Mouse (Mus musculus): ENCODE results near the gene Ppp4r2.

The Ppp4r2 gene

GRCm38 (mm10) chr6:100833355-100833754 lies at the start of gene Ppp4r2:
Ppp4r2 (plus strand) TSS chr6:100833622.
- in situ Hi-C loops (cut with MboI, MseI), result no loop called here

- in situ Hi-C loops (cut with MboI, MseI), result no loop called here
These were observed 45.7 kb upstream of the Ppp4r2 start for GRCm38 (mm10) chr6:100787726-100788125.

DNA sequence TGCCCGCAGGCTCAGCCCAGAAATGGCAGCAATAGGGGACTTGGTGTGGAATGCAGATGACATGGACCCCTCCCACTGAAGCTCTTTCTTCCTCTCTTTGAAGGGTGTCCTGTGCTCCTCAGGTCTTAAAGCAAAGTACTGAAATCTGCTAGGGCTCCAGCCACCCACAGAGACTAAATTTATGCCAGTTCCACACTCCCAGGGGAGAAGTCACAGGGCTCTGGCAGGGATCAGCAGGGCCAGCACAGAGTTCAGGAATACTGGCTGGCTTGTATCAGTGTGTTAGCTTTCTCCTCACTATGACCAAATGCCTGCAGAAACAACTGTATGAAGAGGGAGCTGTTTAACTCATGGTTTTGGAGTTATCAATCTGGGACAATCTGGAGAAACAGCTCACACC lies 44.3 kb upstream of the Ppp4r2 start:
- in situ Hi-C loops (cut with MboI, MseI), result no loop called here

DNA sequence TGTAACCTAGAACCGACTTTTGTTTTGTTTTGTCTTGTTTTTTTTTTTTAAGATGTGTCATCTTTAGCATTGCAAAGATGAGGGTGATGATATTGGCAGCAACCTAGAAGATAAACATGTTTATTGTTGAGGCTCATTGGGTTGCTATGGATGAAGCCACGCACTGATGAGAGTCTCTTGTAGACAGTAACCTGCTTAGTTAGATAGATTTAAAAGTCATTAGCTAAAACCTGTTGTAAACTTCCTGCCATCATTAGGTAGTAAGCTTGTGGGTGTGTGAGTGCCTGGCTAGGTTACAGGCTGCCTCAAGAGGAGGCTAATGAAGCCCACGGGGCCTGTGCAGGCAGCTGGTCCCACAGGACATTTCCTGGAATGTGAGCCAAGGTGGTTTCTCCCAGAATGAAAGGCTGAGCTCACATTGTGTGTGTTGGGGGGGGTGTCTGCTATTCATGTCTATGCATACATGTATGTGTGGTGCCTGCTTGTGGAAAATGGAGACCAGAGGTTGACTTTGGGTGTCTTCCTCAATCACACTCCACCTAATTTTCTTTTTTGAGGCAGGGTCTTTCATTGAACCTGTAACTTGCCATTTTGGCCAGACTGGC lies 41.3 kb upstream of the Ppp4r2 start:
- in situ Hi-C loops (cut with MboI, MseI), result no loop called here

DNA sequence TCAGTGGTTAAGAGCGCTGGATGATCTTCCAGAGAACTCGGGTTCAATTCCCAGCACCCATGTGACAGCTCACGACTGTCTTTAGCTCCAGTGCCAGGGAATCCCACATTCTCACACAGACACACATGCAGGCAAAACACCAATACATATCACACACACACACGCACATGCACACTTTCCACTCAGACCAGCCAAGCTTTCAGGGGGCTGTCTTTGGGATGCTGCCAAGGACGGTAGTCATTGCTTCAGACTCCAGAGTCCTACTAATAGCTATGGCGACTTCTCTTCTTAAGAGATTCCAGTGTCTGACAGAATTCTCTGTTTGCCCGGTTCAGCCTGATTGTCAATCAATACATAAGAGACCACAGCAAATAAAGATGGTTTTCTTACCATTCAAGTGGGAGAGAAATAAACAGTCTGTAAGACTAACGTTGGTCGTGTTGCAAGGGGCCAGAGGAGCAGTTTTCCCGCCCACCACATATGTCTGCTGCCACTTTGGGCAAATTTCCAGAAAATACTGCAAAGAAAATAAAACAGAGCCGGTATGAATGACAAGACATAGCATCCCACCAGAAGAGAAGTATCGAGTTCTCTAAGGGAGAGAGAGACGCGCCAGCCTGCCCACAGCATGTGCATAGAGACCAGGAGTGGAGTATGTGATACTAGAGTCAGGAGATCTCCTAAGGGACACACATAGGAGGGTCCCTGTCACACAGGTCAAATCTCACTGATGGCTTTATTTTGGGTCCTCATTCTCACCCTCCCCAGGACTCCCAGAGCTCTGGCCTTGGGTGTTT lies 40.3 kb upstream of the Ppp4r2 start:
- in situ Hi-C loops (cut with MboI, MseI), result no loop called here

DNA sequence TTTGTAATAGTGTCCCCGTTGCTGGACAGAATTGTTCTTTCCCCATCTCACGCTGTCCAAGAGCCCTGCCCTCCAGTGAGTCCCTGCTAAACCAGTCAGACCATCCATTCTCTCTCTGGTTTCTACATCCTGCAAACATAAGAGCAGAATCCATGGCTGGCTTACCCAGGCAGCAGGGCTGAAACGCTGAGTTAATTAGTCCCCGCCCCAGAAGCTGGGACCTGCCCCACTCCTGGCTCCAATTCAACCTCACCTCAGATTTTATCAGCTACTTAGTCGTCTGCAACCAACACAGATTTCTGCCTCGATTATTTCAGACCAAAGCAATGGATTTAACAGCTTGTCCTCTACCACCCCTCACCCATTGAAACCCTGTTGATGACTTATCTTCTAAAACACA lies 37.6 kb upstream of the Ppp4r2 start:
- in situ Hi-C loops (cut with MboI, MseI), result no loop called here

DNA sequence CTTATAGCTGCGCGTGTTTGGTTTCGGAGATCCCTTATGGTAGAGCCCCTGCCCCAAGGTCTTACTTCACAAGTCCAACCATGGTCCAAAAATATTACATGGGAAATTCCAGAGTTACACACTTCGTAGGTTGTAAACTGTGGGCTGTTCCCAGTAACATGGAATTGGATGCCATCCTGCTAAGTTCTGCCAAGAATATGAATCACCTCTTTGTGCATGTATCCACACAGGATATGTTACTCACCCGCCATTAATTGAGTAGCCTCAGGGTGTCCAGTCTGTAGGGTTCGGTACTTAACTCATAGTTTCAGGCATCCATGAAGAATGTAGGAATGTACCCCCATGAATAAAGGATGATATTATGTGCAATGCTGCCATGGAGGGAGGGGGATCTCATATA lies 34.1 kb upstream of the Ppp4r2 start:
- in situ Hi-C loops (cut with MboI, MseI), result no loop called here

DNA sequence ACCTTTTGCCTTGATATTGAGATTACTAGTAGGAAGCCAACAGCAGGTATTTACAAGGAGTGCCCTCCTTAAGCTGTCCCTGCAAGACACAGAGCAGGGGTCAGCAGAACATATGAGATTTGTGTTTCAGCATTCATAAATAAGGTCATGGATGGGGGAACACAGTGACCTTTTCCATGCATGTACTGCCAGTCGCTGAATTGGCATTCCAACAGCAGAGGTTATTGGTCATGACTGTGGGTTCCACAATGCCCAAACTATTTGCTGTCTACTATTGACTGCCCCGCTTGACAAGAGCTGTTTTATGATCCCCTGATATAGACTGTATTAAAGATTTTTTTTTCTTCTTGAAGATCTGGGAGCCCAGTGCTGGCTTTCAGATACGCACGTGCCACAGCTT lies 33.7 kb upstream of the Ppp4r2 start:
- in situ Hi-C loops (cut with MboI, MseI), result no loop called here

DNA sequence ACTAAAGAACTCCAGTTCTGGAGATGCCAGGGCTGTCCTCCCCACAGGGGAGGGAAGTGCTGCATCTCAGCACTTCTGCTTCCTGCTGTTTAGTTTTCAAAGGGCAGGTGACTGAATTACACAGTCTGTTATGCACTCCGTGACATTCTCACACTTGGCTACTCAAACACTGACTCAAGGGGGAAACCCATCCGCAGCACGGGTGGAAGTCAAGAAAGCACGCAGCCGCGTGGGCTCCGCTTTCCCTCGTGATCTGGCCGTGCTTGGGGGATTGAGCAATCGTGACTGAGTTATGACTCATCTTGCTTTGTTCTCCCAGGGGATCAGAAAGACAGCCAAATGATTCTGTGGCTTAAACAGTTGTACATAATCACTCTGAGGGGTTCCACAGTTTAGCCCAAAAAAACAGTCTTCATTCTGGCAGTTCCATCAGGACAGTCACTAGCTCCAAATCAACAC lies 32.9 kb upstream of the Ppp4r2 start:
- in situ Hi-C loops (cut with MboI, MseI), result no loop called here

DNA sequence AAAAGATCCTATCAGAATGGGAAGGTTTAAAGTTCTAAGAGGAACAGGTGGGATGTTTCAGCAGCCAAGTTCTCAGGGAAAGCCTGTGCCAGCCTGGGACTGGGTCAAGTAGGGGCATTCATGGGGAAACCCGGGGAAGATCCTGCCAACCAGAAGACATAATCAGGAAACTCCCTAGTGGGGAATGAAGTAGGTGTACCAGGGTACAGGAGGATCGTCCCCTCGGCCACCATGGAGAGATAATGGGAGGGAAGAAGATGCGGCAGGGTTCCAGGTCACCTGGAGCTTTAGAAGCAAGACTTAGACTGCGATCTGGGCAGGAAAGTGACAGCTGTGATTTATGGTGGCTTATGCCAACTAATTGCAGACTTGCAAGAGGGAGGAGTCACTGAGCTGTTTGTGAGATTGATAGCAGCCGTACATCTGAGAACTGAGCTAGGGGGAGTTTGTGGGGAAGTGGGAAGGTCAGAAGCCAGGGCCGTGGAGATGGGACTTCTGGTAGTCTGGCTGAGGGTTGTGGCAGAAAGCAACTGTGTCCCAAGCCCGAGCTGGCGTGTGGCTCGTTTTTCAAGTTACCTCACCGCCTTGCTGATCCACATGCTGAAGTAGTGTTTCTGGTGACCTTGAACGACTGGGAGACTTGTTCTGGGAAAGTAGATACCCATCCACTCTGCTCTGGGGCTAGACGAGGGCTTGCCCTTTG lies 30.9 kb upstream of the Ppp4r2 start:
- in situ Hi-C loops (cut with MboI, MseI), result no loop called here

- in situ Hi-C loops (cut with MboI, MseI), result no loop called here
These were observed 30.2 kb upstream of the Ppp4r2 start for GRCm38 (mm10) chr6:100803250-100803649.

DNA sequence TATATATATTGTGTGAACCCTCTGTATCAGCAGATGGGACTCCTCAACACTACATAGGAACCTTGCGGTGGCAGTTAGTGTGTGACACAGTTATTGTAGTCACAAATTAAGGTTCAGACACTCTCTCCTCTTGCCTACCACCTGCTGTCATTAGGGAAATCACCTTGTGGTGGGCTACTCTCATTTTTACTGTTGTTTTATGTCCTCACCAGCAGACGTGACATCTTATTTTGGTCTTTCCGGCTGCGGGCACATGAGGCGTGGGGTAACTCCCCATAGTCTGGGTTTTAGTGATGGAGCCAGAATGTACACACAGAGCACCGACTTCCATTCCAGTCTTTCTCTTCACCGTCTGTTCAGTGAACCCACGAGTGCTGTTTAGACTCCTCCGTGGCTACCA lies 26.2 kb upstream of the Ppp4r2 start:
- in situ Hi-C loops (cut with MboI, MseI), result no loop called here

- in situ Hi-C loops (cut with MboI, MseI), result no loop called here
These were observed 25.7 kb upstream of the Ppp4r2 start for GRCm38 (mm10) chr6:100807746-100808145.

GRCm38 (mm10) chr6:100808221-100808778 lies 25.1 kb upstream of the Ppp4r2 start:
- in situ Hi-C loops (cut with MboI, MseI), result no loop called here

DNA sequence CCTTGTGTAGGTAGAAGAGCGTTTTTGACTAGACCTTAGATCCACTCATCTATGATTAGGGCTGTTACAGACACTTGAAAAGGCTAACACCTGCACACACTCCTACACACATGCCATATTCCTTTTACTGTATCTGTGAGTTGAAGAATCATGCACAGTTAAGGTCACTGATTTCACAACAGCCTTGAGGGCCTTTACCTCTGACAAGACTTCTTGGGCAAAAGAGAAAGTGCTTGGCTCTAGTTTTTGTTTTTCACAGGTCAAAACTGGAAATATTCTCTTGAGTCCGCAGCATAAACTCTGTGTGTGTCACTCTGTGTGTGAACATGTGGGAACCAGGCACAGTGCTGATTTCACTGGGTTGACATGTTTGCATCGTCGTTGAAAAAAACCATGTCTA lies 23.3 kb upstream of the Ppp4r2 start:
- in situ Hi-C loops (cut with MboI, MseI), result no loop called here

- in situ Hi-C loops (cut with MboI, MseI), result no loop called here
These were observed 21.7 kb upstream of the Ppp4r2 start for GRCm38 (mm10) chr6:100811731-100812130.

DNA sequence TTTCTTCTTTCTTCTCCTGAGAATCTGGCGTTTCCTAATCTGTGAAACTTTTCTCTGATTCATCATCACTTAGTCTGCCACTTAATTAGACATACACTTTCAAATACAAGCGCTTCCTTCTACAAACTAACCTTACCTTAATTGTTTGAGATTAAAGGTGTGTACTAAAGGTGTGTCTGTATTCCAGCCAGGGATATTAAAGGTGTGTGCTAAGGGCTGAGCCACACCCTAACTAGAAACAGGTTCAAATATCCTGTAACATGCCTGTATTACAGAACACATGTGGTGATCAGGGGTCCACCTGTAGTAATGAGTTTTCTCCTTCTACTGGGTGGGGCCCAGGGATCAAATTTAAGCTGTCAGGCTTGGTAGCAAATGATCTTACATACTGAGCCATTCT lies 12.1 kb upstream of the Ppp4r2 start:
- in situ Hi-C loops (cut with MboI, MseI), result no loop called here

DNA sequence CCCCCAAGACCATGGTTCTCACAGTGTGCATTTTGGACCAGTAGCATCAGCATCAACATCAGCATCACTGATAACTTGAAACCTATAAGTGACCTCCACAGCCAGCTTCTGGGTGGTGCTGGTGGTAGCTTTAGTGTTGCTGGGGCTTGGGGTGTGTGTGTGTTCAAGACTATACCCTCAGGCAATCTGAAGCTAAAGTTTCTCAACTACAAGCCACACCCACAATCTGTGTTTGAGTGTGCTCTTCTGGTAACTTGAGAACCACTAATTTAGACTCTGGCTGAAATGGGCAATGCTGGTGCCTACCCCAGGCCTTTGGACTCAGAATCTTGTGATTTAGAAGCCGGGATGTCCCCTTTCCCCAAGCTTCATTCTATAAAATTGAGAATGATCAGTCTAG lies 10.1 kb upstream of the Ppp4r2 start:
- in situ Hi-C loops (cut with MboI, MseI), result no loop called here

- in situ Hi-C loops (cut with MboI, MseI), result no loop called here
These were observed 8.9 kb upstream of the Ppp4r2 start for GRCm38 (mm10) chr6:100824381-100824965.

GRCm38 (mm10) chr6:100826046-100826445 lies 7.4 kb upstream of the Ppp4r2 start:
- in situ Hi-C loops (cut with MboI, MseI), result no loop called here

- in situ Hi-C loops (cut with MboI, MseI), result no loop called here
These were observed 4.9 kb upstream of the Ppp4r2 start for GRCm38 (mm10) chr6:100828565-100828964.

DNA sequence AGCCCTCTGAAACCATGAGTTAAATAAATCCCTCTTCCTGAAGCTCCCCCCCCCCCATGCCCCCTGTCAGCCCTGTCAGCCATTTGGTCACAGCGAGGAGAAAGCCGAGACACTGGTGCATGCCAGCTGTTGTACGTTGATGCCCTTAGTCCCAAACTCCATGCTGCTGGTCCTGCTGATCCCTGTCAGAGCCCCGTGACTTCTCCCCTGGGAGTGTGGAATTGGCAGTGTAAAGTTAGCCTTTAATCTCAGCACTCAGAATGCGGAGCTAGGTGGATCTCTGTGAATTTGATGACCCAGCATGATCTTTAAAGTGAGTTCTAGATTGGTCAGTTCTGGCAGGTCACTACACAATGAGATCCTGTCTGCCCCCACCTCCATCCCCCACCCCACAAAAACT lies 3.7 kb upstream of the Ppp4r2 start:
- in situ Hi-C loops (cut with MboI, MseI), result no loop called here

All from T-helper 1 cell (primary cell).